Mouse (Mus musculus) liver, adult 2 months (tissue): ENCODE results near the gene Kdm5b. TPM values are rescaled to one million over a fixed set of nuclear protein-coding genes. Genes with fewer than 3 reads are reported as not detected.

ENCODE experiments used
- DNase-seq: peaks from one replicate; pipeline ENCODE4 v3.0.0-alpha.2; 2011; ENCODE audit warnings: low read depth, low spot score; ENCODE audit errors: extremely low read depth
- H3K27ac ChIP-seq: fragments of 200-500 bp; replicated peaks from 2 replicates; pipeline ENCODE4 v1.5.1; 2012; ENCODE audit warnings: low read depth, mild to moderate bottlenecking, control low read depth, inconsistent platforms, low read length; ENCODE audit not compliant: insufficient read depth
- H3K27me3 ChIP-seq: fragments of 200-500 bp; 2 replicates; pipeline ENCODE4 v1.6.1; 2012; ENCODE audit warnings: mild to moderate bottlenecking, moderate library complexity, low read length, inconsistent platforms; ENCODE audit not compliant: control insufficient read depth, insufficient read depth
- H3K36me3 ChIP-seq: fragments of 200-500 bp; 2 replicates; pipeline ENCODE4 v1.6.1; 2012; ENCODE audit warnings: low read length, inconsistent platforms; ENCODE audit not compliant: control insufficient read depth, insufficient read depth
- H3K4me1 ChIP-seq: fragments of 200-500 bp; 2 replicates; pipeline ENCODE4 v1.6.1; 2011; ENCODE audit warnings: low read length; ENCODE audit not compliant: control insufficient read depth, insufficient read depth
- H3K4me3 ChIP-seq: fragments of 200-500 bp; 2 replicates; pipeline ENCODE4 v1.5.1; 2011; ENCODE audit warnings: low read depth, mild to moderate bottlenecking, control low read depth, low read length, moderate library complexity; ENCODE audit not compliant: insufficient read depth
- H3K79me2 ChIP-seq: fragments of 200-500 bp; 2 replicates; pipeline ENCODE4 v1.6.1; 2012; ENCODE audit warnings: inconsistent platforms, mild to moderate bottlenecking, low read length, moderate library complexity; ENCODE audit not compliant: control insufficient read depth, insufficient read depth
- H3K9ac ChIP-seq: fragments of 200-500 bp; 2 replicates; pipeline ENCODE4 v1.6.1; 2012; ENCODE audit warnings: low read depth, mild to moderate bottlenecking, control low read depth, inconsistent platforms, low read length
- CTCF ChIP-seq: fragments of 200-500 bp; IDR thresholded peaks from 2 replicates; pipeline ENCODE4 v1.5.1; 2011; ENCODE audit warnings: low read depth, low read length, control low read depth
- POLR2A ChIP-seq: fragments of 200-500 bp; IDR thresholded peaks from 2 replicates; pipeline ENCODE4 v1.6.1; 2011; ENCODE audit warnings: low read length, control low read depth; ENCODE audit not compliant: insufficient read depth; ENCODE audit errors: extremely low read depth
- WGBS: fragments of 180-500 bp; shearing (Covaris S2); methylation state at CpG from one replicate; pipeline ENCODE4 v1.1.7; 2018; 5-methylcytosine and 5-hydroxymethylcytosine counted together
- polyA plus RNA-seq: library from polyadenylated mRNA; depleted of rRNA; stranded (reverse); fragments of >200 nt; gene quantifications from 2 replicates; pipeline ENCODE4 v1.2.3, GENCODE M21; 2012
- total RNA-seq: library from RNA; depleted of rRNA; stranded (reverse); fragments of >200 nt; gene quantifications from 2 replicates; pipeline ENCODE4 v1.2.3, GENCODE M21; 2014

Kdm5b gene
- total and polyA plus RNA-seq, 2 experiments = 6.8 to 9.2 TPM

DNA sequence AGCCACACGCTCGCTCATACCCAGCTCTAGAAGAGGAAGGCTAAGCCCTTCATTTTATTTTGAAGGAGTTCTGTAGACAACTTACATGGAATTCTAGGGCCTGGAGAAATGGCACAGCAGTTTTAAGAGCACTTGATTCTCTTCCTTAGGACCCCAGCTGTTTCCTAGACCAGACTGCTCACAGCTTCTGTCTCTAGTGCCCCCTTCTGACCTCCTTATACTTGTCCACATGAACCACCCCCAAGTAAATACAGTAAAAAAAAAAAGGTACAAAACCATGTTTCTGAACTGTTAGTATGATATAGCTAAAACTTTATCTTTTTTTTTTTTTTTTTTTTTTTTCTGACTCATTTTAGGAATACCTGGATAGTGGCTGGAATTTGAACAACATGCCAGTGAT, 44.1 kb downstream of the Kdm5b start:
- H3K4me3 ChIP-seq = no peak overlapping the region
- no peak overlapping the region for H3K27ac ChIP-seq
- no peaks in the 10 kb centered on the region for H3K27me3 ChIP-seq
- no peak overlapping the region for H3K9ac ChIP-seq
- WGBS = 100% methylated on average over 2 of the region's 2 CpGs
- no peak for DNase-seq
- no peaks in the 10 kb centered on the region for H3K79me2 ChIP-seq
- TF ChIP-seq CTCF = no peak
- no peak for TF ChIP-seq POLR2A
- H3K4me1 ChIP-seq = no peaks in the 10 kb centered on the region
- peaks cover 65% of the 10 kb centered on the region for H3K36me3 ChIP-seq

DNA sequence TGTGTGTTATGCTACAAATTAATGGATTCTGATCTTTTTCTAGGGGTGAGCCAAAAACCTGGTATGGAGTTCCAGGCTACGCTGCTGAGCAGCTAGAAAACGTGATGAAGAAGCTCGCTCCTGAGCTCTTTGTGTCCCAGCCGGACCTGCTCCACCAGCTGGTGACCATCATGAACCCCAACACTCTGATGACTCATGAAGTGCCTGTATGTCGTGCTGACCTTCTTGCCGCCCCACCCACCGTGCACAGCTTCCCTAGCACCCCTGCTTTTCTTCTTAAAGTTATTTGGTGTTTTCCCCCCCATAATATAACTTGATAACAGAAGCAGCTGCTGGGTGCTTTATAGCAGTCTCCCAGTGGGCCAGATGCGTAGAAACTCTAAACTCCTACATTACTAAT, 45.7 kb downstream of the Kdm5b start:
- peaks cover 61% of the 10 kb centered on the region for H3K36me3 ChIP-seq
- 90% methylated on average over 8 of the region's 8 CpGs for WGBS
- no peaks in the 10 kb centered on the region for H3K27me3 ChIP-seq
- TF ChIP-seq CTCF (no peak), POLR2A (no peak)
- H3K4me1 ChIP-seq = no peaks in the 10 kb centered on the region
- H3K4me3 ChIP-seq = no peak overlapping the region
- no peak overlapping the region for H3K9ac ChIP-seq
- no peak overlapping the region for H3K27ac ChIP-seq
- DNase-seq = no peak
- no peaks in the 10 kb centered on the region for H3K79me2 ChIP-seq

DNA sequence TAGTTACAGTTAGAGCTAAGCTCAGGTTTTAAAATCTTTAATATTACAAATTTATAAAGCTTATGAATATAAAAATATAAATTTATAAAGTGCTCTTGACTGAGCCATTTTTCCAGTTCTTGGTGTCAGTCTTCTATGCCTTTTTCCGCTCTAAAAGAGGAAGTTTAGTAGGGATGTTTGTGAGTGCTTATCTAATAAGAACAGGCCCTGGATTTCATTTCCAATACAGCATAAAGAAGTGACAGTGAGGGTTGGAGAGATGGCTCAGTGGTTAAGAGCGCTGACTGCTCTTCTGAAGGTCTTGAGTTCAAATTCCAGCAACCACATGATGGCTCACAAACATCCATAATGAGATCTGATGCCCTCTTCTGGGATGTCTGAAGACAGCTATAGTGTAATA, 46.4 kb downstream of the Kdm5b start:
- DNase-seq = no peak
- no peak overlapping the region for H3K27ac ChIP-seq
- no peaks in the 10 kb centered on the region for H3K79me2 ChIP-seq
- no peak overlapping the region for H3K9ac ChIP-seq
- H3K4me3 ChIP-seq = no peak overlapping the region
- 92% methylated on average over 2 of the region's 2 CpGs for WGBS
- H3K36me3 ChIP-seq = peaks cover 56% of the 10 kb centered on the region
- no peaks in the 10 kb centered on the region for H3K27me3 ChIP-seq
- H3K4me1 ChIP-seq = no peaks in the 10 kb centered on the region
- no peak for TF ChIP-seq CTCF
- no peak for TF ChIP-seq POLR2A

GRCm38 (mm10) chr1:134607279-134607678, 47.3 kb downstream of the Kdm5b start:
- 83% methylated on average over 1 of the region's 1 CpGs for WGBS
- no peaks in the 10 kb centered on the region for H3K79me2 ChIP-seq
- H3K9ac ChIP-seq = no peak overlapping the region
- no peak overlapping the region for H3K27ac ChIP-seq
- peaks cover 57% of the 10 kb centered on the region for H3K36me3 ChIP-seq
- no peak overlapping the region for H3K4me3 ChIP-seq
- no peaks in the 10 kb centered on the region for H3K27me3 ChIP-seq
- TF ChIP-seq POLR2A = no peak
- no peak for TF ChIP-seq CTCF
- peak; percentile 9 for DNase-seq
- no peaks in the 10 kb centered on the region for H3K4me1 ChIP-seq

DNA sequence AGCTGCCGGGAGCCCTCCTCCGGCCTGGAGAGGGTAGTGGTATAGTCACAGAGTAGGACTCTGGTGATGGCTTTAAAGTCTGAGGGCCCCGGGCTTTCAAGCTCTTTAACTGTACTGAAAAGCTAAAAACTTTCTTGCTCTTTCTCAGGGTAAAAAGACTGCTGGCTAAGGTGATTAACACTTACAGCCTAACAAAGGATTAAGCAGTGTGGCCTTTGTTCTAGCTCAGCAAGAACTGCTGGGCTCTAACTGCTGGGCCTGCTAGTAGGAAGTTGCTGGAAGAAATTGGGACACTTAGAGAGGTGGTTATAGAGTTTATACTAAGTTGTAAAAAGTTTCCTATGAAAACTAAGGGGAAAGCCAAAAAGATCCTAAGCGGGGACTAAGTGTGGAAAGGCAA, 49.2 kb downstream of the Kdm5b start:
- DNase-seq = no peak
- H3K36me3 ChIP-seq = peaks cover 62% of the 10 kb centered on the region
- H3K79me2 ChIP-seq = no peaks in the 10 kb centered on the region
- no peaks in the 10 kb centered on the region for H3K4me1 ChIP-seq
- no peak for TF ChIP-seq CTCF
- TF ChIP-seq POLR2A = no peak
- no peak overlapping the region for H3K4me3 ChIP-seq
- no peak overlapping the region for H3K9ac ChIP-seq
- no peak overlapping the region for H3K27ac ChIP-seq
- 88% methylated on average over 4 of the region's 4 CpGs for WGBS
- H3K27me3 ChIP-seq = no peaks in the 10 kb centered on the region

DNA sequence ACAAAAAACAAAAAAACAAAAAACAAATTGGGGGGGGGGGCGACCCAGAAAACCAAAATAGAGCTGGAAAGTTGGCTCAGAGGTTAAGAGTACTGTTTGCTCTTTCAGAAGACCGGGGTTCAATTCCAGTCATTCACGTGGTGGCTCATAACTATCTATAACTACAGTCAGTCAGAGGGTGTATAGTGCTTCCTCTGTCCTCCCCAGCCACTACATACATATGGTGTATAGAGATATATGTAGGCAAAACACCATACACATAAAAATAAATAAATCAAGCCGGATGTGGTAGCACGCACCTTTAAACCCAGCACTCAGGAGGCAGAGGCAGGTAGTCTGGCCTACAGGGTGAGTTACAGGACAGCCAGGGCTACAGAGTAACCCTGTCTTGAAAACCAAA, 54.6 kb downstream of the Kdm5b start:
- Histone ChIP-seq H3K27ac (no peak overlapping the region), H3K9ac (no peak overlapping the region), H3K4me1 (no peaks in the 10 kb centered on the region), H3K79me2 (no peaks in the 10 kb centered on the region), H3K27me3 (no peaks in the 10 kb centered on the region), H3K36me3 (peaks cover 54% of the 10 kb centered on the region), H3K4me3 (no peak overlapping the region)
- DNase-seq = no peak
- TF ChIP-seq POLR2A (no peak), CTCF (no peak)
- 84% methylated on average over 5 of the region's 5 CpGs for whole genome bisulfite sequencing
